Mouse (Mus musculus): ENCODE data around the gene Btbd11.

DNA sequence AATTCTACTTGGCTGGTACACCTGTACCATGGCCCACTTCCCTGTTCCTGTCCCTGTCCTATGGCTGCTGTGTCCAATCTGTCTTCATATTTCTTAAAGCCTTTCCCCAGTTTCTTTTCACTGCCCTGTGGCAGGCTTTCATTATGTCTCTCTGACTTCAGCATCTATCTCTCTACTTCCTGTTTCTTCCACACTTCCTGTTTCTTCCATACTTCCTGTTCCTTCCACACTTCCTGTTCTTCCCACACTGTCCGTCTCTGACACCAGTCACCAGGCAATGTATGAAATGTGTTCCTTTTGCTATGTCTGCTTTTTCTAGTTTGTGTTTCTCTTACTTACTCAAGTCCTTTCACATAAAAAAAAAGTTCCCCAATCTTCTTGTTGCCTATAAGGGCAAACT is 32.3 kb upstream of the Btbd11 start:
- TF ChIP-seq CTCF (IDR thresholded peaks at IDR 0.05; ENCODE audit: low read depth, low read length), result no peak
- no peak for TF ChIP-seq POLR2A (IDR thresholded peaks at IDR 0.05; ENCODE audit: extremely low read depth, insufficient read depth, low read length)

Measured in liver, adult 2 months (tissue).